Mouse (Mus musculus): ENCODE measurements around the gene Zfp119b.

DNA sequence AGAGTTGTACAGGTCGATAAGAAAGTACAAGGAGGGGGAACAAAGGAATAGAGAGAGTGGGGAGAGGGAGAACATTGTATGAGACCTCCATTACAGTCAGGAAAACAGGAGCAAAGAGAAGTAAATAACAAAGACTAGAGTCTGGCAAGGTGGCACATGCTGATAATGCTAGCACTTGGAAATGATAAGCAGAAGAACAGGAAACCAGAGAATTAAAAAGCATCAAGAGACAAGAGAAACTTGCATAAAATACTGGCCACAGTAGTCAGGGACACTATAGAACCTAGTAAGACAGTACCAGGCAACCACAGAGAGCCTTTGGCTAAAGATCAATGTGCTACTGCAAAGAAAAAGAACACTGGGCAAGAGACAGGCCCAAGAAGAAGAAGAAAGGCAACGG, 16.7 kb downstream of the Zfp119b start:
- TF ChIP-seq CTCF (IDR thresholded peaks at IDR 0.05; ENCODE audit: extremely low read depth, insufficient read depth, low read length) = no peak
- TF ChIP-seq POLR2A (IDR thresholded peaks at IDR 0.05; ENCODE audit: extremely low read depth, insufficient read depth, low read length) = no peak

Data from cortical plate, adult 2 months (tissue).